ENCODE assay signal across 21 mouse cellular contexts in the genomic region with DNA sequence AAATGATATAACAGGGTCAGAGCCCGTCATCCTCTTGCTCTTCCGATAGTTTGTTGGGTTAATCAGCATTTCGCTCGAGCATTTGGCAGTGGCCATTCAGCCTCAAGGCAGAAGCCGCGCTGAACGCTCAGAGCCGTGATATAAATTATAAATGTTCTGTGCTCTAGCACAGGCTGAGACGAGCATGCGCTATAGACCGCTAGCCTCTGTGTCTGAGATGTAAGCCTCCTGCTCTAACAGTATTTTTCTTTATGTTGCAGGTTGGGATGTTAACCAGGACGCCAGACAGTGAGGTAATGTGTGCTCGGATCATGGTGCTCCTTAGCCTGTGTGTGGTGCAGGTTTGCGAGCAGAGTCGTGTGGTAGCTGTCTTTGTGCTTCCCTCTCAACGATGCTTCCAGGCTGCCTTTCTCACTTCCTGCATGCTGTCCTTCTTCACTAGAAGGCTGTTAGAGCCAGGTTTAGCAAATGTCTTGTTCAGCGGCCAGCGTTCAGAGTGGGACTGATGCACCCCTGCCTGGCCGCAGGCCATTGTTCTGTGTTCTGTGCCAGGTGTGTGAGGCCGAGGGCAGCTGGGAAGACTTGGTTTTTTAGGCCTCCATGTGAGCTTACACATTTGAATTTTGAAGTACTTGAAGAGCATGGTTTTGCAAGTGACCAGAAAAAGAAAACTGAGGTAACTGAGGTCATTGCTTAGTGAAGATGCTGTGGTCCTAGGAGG. TPM values are rescaled to one million over a fixed set of nuclear protein-coding genes. Genes with fewer than 3 reads are reported as not detected.
DNase-seq lines count a peak whose midpoint lies in the region; ATAC-seq and TF ChIP-seq lines count a peak whose summit lies in the region.
"Had no signal": no experiment of that assay in that cellular context is flagged by ENCODE, and none has a peak within 500 bp of the region (broad histone marks: within the 10 kb centered on the region; RNA-seq: fewer than 3 reads in every experiment).

No protein-coding gene starts in this region.

- H3K36me3 ChIP-seq in midbrain, embryonic 11.5 days (ENCODE audit: control insufficient read depth, insufficient read depth, low read length) = peaks cover under 1% of the 10 kb centered on the region; the same call in 1 of the 2 replicates
- peaks cover 75% of the 10 kb centered on the region for H3K36me3 ChIP-seq in midbrain, embryonic 10.5 days
- H3K36me3 ChIP-seq in hindbrain, embryonic 15.5 days = peaks cover 52% of the 10 kb centered on the region
- H3K36me3 ChIP-seq in midbrain, postnatal 0 days (ENCODE audit: insufficient read depth, low read length) = peaks cover 41% of the 10 kb centered on the region
- peaks cover 16% of the 10 kb centered on the region for H3K36me3 ChIP-seq in heart, embryonic 11.5 days (ENCODE audit: control insufficient read depth, insufficient read depth, low read length)

- no peaks in the 10 kb centered on the region for H3K9me3 ChIP-seq in midbrain, embryonic 11.5 days (ENCODE audit: control insufficient read depth, low read length)
- H3K9me3 ChIP-seq in midbrain, embryonic 10.5 days (replicated peaks) = no peaks in the 10 kb centered on the region
- H3K9me3 ChIP-seq in hindbrain, embryonic 15.5 days = no peaks in the 10 kb centered on the region
- H3K9me3 ChIP-seq in midbrain, postnatal 0 days (ENCODE audit: low read length) = no peaks in the 10 kb centered on the region
- H3K9me3 ChIP-seq in heart, embryonic 11.5 days (replicated peaks; ENCODE audit: control insufficient read depth, low read length) = no peaks in the 10 kb centered on the region
- H3K9me3 ChIP-seq: embryonic facial prominence, embryonic 10.5 days; G1E; limb, embryonic 10.5 days; liver, embryonic 12.5 days had no signal

- H3K9ac ChIP-seq in midbrain, embryonic 11.5 days (ENCODE audit: low read length) = no peak overlapping the region
- no peak overlapping the region for H3K9ac ChIP-seq in hindbrain, embryonic 15.5 days
- no peak overlapping the region for H3K9ac ChIP-seq in midbrain, postnatal 0 days (replicated peaks; ENCODE audit: low read length, poor library complexity, severe bottlenecking)
- H3K9ac ChIP-seq in heart, embryonic 11.5 days (ENCODE audit: low read depth, low read length) = no peak overlapping the region
- H3K9ac ChIP-seq: forebrain, postnatal 0 days; liver, embryonic 12.5 days; lung, embryonic 14.5 days had no signal

- no peak overlapping the region for H3K27ac ChIP-seq in midbrain, embryonic 11.5 days (ENCODE audit: low read depth, low read length)
- H3K27ac ChIP-seq in midbrain, embryonic 10.5 days (replicated peaks) = no peak overlapping the region
- H3K27ac ChIP-seq in hindbrain, embryonic 15.5 days (replicated peaks) = peak overlapping the region; percentile 64
- no peak overlapping the region for H3K27ac ChIP-seq in midbrain, postnatal 0 days (ENCODE audit: low read depth, low read length)
- H3K27ac ChIP-seq in heart, embryonic 11.5 days (ENCODE audit: low read depth, low read length) = no peak overlapping the region
- H3K27ac ChIP-seq: embryonic facial prominence, embryonic 10.5 days; limb, embryonic 10.5 days; liver, embryonic 12.5 days had no signal

- H3K27me3 ChIP-seq in midbrain, embryonic 11.5 days (ENCODE audit: control insufficient read depth, insufficient read depth, low read length) = no peaks in the 10 kb centered on the region
- no peaks in the 10 kb centered on the region for H3K27me3 ChIP-seq in midbrain, embryonic 10.5 days (ENCODE audit: low read depth, poor library complexity, severe bottlenecking)
- no peaks in the 10 kb centered on the region for H3K27me3 ChIP-seq in hindbrain, embryonic 15.5 days
- H3K27me3 ChIP-seq in midbrain, postnatal 0 days (ENCODE audit: insufficient read depth, low read length) = no peaks in the 10 kb centered on the region
- no peaks in the 10 kb centered on the region for H3K27me3 ChIP-seq in heart, embryonic 11.5 days (ENCODE audit: control insufficient read depth, insufficient read depth, low read length)
- H3K27me3 ChIP-seq: liver, embryonic 12.5 days had no signal

- no peak overlapping the region for H3K4me3 ChIP-seq in midbrain, embryonic 11.5 days (ENCODE audit: low read depth, low read length)
- no peak overlapping the region for H3K4me3 ChIP-seq in midbrain, embryonic 10.5 days
- no peak overlapping the region for H3K4me3 ChIP-seq in hindbrain, embryonic 15.5 days
- no peak overlapping the region for H3K4me3 ChIP-seq in midbrain, postnatal 0 days (ENCODE audit: low read depth, low read length)
- H3K4me3 ChIP-seq in heart, embryonic 11.5 days (ENCODE audit: low read depth, low read length) = no peak overlapping the region
- H3K4me3 ChIP-seq: embryonic facial prominence, embryonic 10.5 days; limb, embryonic 10.5 days; liver, embryonic 12.5 days had no signal

- TF ChIP-seq CTCF in midbrain, postnatal 0 days (IDR thresholded peaks at IDR 0.05) = no peak

- DNase-seq in midbrain, embryonic 11.5 days (ENCODE audit: low spot score, missing footprints) = peak; percentile 68
- DNase-seq in midbrain, embryonic 10.5 days (ENCODE audit: low spot score) = no peak
- DNase-seq in midbrain, postnatal 0 days (ENCODE audit: low spot score) = no peak
- DNase-seq in thymus, adult 18-20 months = no peak
- DNase-seq in frontal cortex, postnatal 14 days (ENCODE audit: low spot score in 2 of 2) = no peak
- DNase-seq: adrenal gland, adult 2 months; cerebellum, adult 11-12 months; cerebellum, postnatal 36 days; forebrain, postnatal 0 days; gastrocnemius, postnatal 10 days; heart, postnatal 10 days; kidney, adult 9 months; lung, embryonic 14.5 days; lung, postnatal 4 days; right cerebral cortex, adult 18-20 months had no signal

- ATAC-seq in midbrain, embryonic 11.5 days (ENCODE audit: low FRiP score) = no peak
- ATAC-seq in hindbrain, embryonic 15.5 days (ENCODE audit: low FRiP score, low read depth) = peak; percentile 57; the same call in 1 of the 2 replicates
- ATAC-seq in midbrain, postnatal 0 days (ENCODE audit: low FRiP score) = peak; percentile 61; the same call in 1 of the 2 replicates
- no peak for ATAC-seq in heart, embryonic 11.5 days (replicated peaks; ENCODE audit: insufficient number of reproducible peaks, low FRiP score, low TSS enrichment)
- ATAC-seq: forebrain, postnatal 0 days; liver, embryonic 12.5 days had no signal

- no peaks in the 10 kb centered on the region for H3K4me1 ChIP-seq in midbrain, embryonic 11.5 days (ENCODE audit: control insufficient read depth, insufficient read depth, low read length)
- no peaks in the 10 kb centered on the region for H3K4me1 ChIP-seq in midbrain, embryonic 10.5 days
- H3K4me1 ChIP-seq in hindbrain, embryonic 15.5 days (replicated peaks) = no peaks in the 10 kb centered on the region; the same call in 1 of the 2 replicates
- no peaks in the 10 kb centered on the region for H3K4me1 ChIP-seq in midbrain, postnatal 0 days (ENCODE audit: insufficient read depth, low read length)
- H3K4me1 ChIP-seq in heart, embryonic 11.5 days (ENCODE audit: control insufficient read depth, insufficient read depth, low read length) = no peaks in the 10 kb centered on the region
- H3K4me1 ChIP-seq: liver, embryonic 12.5 days had no signal

- no peak overlapping the region for H3K4me2 ChIP-seq in midbrain, embryonic 11.5 days
- no peak overlapping the region for H3K4me2 ChIP-seq in hindbrain, embryonic 15.5 days
- no peak overlapping the region for H3K4me2 ChIP-seq in midbrain, postnatal 0 days (ENCODE audit: low read depth, low read length, poor library complexity, severe bottlenecking)
- H3K4me2 ChIP-seq in heart, embryonic 11.5 days = no peak overlapping the region
- H3K4me2 ChIP-seq: liver, embryonic 12.5 days; lung, embryonic 14.5 days had no signal

- 94% methylated on average over 20 of the region's 20 CpGs for WGBS in midbrain, embryonic 11.5 days
- WGBS in midbrain, embryonic 10.5 days = 95% methylated on average over 20 of the region's 20 CpGs
- 75% methylated on average over 20 of the region's 20 CpGs for WGBS in hindbrain, embryonic 15.5 days
- WGBS in midbrain, postnatal 0 days = 67% methylated on average over 20 of the region's 20 CpGs
- WGBS in heart, embryonic 11.5 days (ENCODE audit: insufficient replicate concordance) = 90% methylated on average over 20 of the region's 20 CpGs

RNA-seq across cellular contexts. Expression of gene Ston1, which starts 18.8 kb away (rescaled TPM):
- 2.7 and 2.9 TPM in 2 replicates for polyA plus RNA-seq in midbrain, embryonic 11.5 days (2014; fragmentation: Nextera tagmentation; extraction: Ambion mirVana)
- polyA plus RNA-seq in midbrain, embryonic 10.5 days (2016; fragmentation: Nextera tagmentation; extraction: Ambion mirVana) = 1.5 and 1.7 TPM in 2 replicates
- 1.7 and 2.0 TPM in 2 replicates for polyA plus RNA-seq in hindbrain, embryonic 15.5 days (2015; fragmentation: Nextera tagmentation; extraction: Ambion mirVana)
- 4.0 and 5.0 TPM in 2 replicates for total RNA-seq in midbrain, postnatal 0 days (2014; rRNA removed)
- 1.1 and 1.3 TPM in 2 replicates for polyA plus RNA-seq in midbrain, postnatal 0 days (2015; fragmentation: Nextera tagmentation; extraction: Ambion mirVana)
- 6.9 and 11.1 TPM in 2 replicates for polyA plus RNA-seq in heart, embryonic 11.5 days (2014; fragmentation: Nextera tagmentation; extraction: Ambion mirVana)

RNA-seq across cellular contexts. Expression of gene Ppp1r21, which starts 48.8 kb away (rescaled TPM):
- polyA plus RNA-seq in midbrain, embryonic 11.5 days (2014; fragmentation: Nextera tagmentation; extraction: Ambion mirVana) = 22.7 and 24.0 TPM in 2 replicates
- polyA plus RNA-seq in midbrain, embryonic 10.5 days (2016; fragmentation: Nextera tagmentation; extraction: Ambion mirVana) = 17.8 and 18.0 TPM in 2 replicates
- 38.8 and 41.1 TPM in 2 replicates for polyA plus RNA-seq in hindbrain, embryonic 15.5 days (2015; fragmentation: Nextera tagmentation; extraction: Ambion mirVana)
- 44.1 and 68.7 TPM in 2 replicates for total RNA-seq in midbrain, postnatal 0 days (2014; rRNA removed)
- polyA plus RNA-seq in midbrain, postnatal 0 days (2015; fragmentation: Nextera tagmentation; extraction: Ambion mirVana) = 36.6 and 36.7 TPM in 2 replicates
- polyA plus RNA-seq in heart, embryonic 11.5 days (2014; fragmentation: Nextera tagmentation; extraction: Ambion mirVana) = 15.9 and 16.8 TPM in 2 replicates

Comparison
In these comparisons a context has a peak if more than half of its experiments do, and no peak if none do; other contexts are left out.
1. ATAC-seq: peak in hindbrain, embryonic 15.5 days (single experiment) and midbrain, postnatal 0 days (single experiment); none in midbrain, embryonic 11.5 days (single experiment) and heart, embryonic 11.5 days (single experiment).